Mouse (Mus musculus) hindbrain, embryonic 12.5 days (tissue): ENCODE data around the gene Usp30. TPM values are rescaled to one million over a fixed set of nuclear protein-coding genes. Genes with fewer than 3 reads are reported as not detected.
A peak's percentile ranks its signal among the peaks of the same experiment; 100 is the strongest.

Source experiments
- ATAC-seq: fragments of 200-750 bp; cut with Nextera tagmentation; 2 replicates; pipeline ENCODE4 v1.8.0; 2017; ENCODE audit warnings: moderate TSS enrichment; ENCODE audit not compliant: low FRiP score
- H3K27ac ChIP-seq: fragments of 300-500 bp; sonication (generic); 2 replicates; pipeline ENCODE4 v1.5.1; 2016; ENCODE audit warnings: mild to moderate bottlenecking
- H3K27me3 ChIP-seq: fragments of 300-500 bp; sonication (generic); 2 replicates; pipeline ENCODE4 v1.6.1; 2016; ENCODE audit warnings: mild to moderate bottlenecking
- H3K36me3 ChIP-seq: fragments of 300-500 bp; sonication (generic); 2 replicates; pipeline ENCODE4 v1.6.1; 2016; ENCODE audit warnings: mild to moderate bottlenecking
- H3K4me1 ChIP-seq: fragments of 300-500 bp; sonication (generic); 2 replicates; pipeline ENCODE4 v1.6.1; 2016
- H3K4me2 ChIP-seq: fragments of 300-500 bp; sonication (generic); replicated peaks from 2 replicates; pipeline ENCODE4 v1.6.1; 2016; ENCODE audit warnings: mild to moderate bottlenecking
- H3K4me3 ChIP-seq: fragments of 300-500 bp; sonication (generic); 2 replicates; pipeline ENCODE4 v1.5.1; 2016; ENCODE audit warnings: mild to moderate bottlenecking
- H3K9ac ChIP-seq: fragments of 300-500 bp; sonication (generic); 2 replicates; pipeline ENCODE4 v1.6.1; 2016; ENCODE audit warnings: mild to moderate bottlenecking, moderate library complexity
- H3K9me3 ChIP-seq: fragments of 300-500 bp; sonication (generic); replicated peaks from 2 replicates; pipeline ENCODE4 v1.6.1; 2016; ENCODE audit warnings: mild to moderate bottlenecking
- WGBS: fragments of 180-500 bp; shearing (Covaris S2); methylation state at CpG from one replicate; pipeline ENCODE4 v1.1.7; 2016; 5-methylcytosine and 5-hydroxymethylcytosine counted together
- polyA plus RNA-seq: library from polyadenylated mRNA; unstranded; fragments of >200 nt; fragmentation: Nextera tagmentation; extraction: Ambion mirVana; gene quantifications from 2 replicates; pipeline ENCODE4 v1.2.1, GENCODE M21; 2016

Gene Usp30
- polyA plus RNA-seq = 17.5 and 19.0 TPM in 2 replicates

GRCm38 (mm10) chr5:114065161-114065560 lies at the start of gene Usp30:
Gene Usp30 (plus strand): TSS chr5:114065461.
- H3K27ac ChIP-seq = no peak within 1 kb of the TSS
- no peak within 1 kb of the TSS for H3K9ac ChIP-seq
- no peaks in the 10 kb centered on the region for H3K27me3 ChIP-seq
- H3K4me2 ChIP-seq = no peak within 1 kb of the TSS
- no peak for ATAC-seq
- peaks cover 12% of the 10 kb centered on the region for H3K36me3 ChIP-seq
- no peaks in the 10 kb centered on the region for H3K9me3 ChIP-seq
- H3K4me3 ChIP-seq = no peak within 1 kb of the TSS
- peaks cover 2% of the 10 kb centered on the region; the same call in 1 of the 2 replicates for H3K4me1 ChIP-seq
- WGBS = 93% methylated on average over 6 of the region's 6 CpGs

GRCm38 (mm10) chr5:114024390-114024789 lies 40.9 kb upstream of the Usp30 start:
- peaks cover 5% of the 10 kb centered on the region for H3K4me1 ChIP-seq
- H3K4me3 ChIP-seq = no peak overlapping the region
- no peak overlapping the region for H3K9ac ChIP-seq
- peaks cover 8% of the 10 kb centered on the region; the same call in 1 of the 2 replicates for H3K36me3 ChIP-seq
- H3K4me2 ChIP-seq = no peak overlapping the region; the same call in 1 of the 2 replicates
- 58% methylated on average over 6 of the region's 6 CpGs for WGBS
- ATAC-seq = 0 out of 2 replicates have a peak, but pooled peaks have one; percentile 23
- no peaks in the 10 kb centered on the region for H3K9me3 ChIP-seq
- no peak overlapping the region for H3K27ac ChIP-seq
- 0 out of 2 replicates have a peak, but pooled peaks cover 2% of the 10 kb centered on the region for H3K27me3 ChIP-seq

GRCm38 (mm10) chr5:114024885-114025284 lies 40.4 kb upstream of the Usp30 start:
- Histone ChIP-seq H3K4me2 (peak overlapping the region; percentile 19), H3K27me3 (0 out of 2 replicates have a peak, but pooled peaks cover 2% of the 10 kb centered on the region), H3K36me3 (peaks cover 8% of the 10 kb centered on the region; the same call in 1 of the 2 replicates), H3K4me1 (peaks cover 5% of the 10 kb centered on the region), H3K9ac (no peak overlapping the region), H3K9me3 (no peaks in the 10 kb centered on the region), H3K4me3 (no peak overlapping the region), H3K27ac (no peak overlapping the region)
- peak; percentile 52; the same call in 1 of the 2 replicates for ATAC-seq
- 11% methylated on average over 10 of the region's 10 CpGs for WGBS

DNA sequence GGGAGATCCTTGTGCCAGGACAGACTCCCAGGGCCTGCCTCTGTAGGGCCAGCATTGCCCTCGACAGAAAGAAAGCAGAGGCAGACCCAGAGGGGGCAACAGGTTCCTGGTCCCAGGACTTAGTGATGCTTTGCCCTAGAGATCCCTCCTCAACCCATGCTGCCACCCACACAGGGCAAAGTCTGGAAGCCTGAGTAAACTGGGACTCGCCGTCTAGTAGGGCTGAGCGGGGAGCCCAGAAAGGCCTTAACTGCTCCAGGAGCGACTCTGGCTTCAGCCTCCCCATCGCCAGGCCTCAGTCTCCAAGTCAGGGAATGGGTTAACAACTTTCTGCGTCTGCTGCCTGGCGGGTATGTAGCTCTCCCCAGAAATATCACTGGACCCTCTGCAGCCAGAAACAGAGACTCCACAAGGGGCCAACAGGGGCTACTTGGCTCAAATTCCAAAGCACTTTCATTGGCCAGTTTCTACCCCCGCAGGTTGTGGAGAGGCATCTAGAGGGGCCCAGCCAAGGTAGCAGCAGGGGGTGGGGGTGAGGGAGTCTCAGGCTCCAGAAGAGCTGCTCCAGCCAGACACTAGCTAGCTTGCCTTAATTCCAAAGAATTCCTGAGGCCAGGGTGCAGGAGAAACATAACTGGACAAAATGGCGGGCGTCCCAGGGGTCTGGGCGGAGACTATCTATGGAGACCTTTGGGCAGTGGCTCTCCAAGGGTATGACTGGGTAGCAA lies 37.9 kb upstream of the Usp30 start:
- ATAC-seq = no peak
- H3K4me3 ChIP-seq = no peak overlapping the region
- H3K9me3 ChIP-seq = no peaks in the 10 kb centered on the region
- peaks cover 16% of the 10 kb centered on the region for H3K36me3 ChIP-seq
- 0 out of 2 replicates have a peak, but pooled peaks cover 2% of the 10 kb centered on the region for H3K27me3 ChIP-seq
- peaks cover 5% of the 10 kb centered on the region for H3K4me1 ChIP-seq
- no peak overlapping the region for H3K9ac ChIP-seq
- no peak overlapping the region for H3K4me2 ChIP-seq
- no peak overlapping the region for H3K27ac ChIP-seq
- 86% methylated on average over 12 of the region's 12 CpGs for WGBS

DNA sequence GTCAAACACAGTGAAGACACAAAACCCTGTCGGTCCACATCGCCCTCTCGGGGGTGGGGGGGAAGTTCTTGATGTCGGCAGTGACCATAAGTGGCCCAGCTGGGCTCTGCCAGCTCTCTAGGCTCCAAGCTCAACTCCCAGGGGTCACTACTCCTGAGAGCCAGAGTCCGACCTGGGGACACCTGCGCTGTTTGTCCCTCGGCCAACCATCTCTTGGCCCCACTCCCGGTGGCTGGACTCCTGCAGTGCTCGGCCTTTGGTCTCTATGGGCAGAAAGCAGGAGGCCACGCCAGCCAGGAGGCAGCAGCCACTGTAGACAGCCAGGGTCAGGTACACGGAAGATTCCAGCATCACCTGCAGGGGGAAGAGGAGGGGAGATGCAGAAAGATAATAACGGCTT lies 37.1 kb upstream of the Usp30 start:
- no peak overlapping the region for H3K27ac ChIP-seq
- no peak for ATAC-seq
- no peak overlapping the region for H3K9ac ChIP-seq
- WGBS = 87% methylated on average over 12 of the region's 12 CpGs
- peaks cover 5% of the 10 kb centered on the region for H3K4me1 ChIP-seq
- H3K27me3 ChIP-seq = 0 out of 2 replicates have a peak, but pooled peaks cover 2% of the 10 kb centered on the region
- H3K4me3 ChIP-seq = no peak overlapping the region
- peaks cover 23% of the 10 kb centered on the region for H3K36me3 ChIP-seq
- no peaks in the 10 kb centered on the region for H3K9me3 ChIP-seq
- H3K4me2 ChIP-seq = no peak overlapping the region

DNA sequence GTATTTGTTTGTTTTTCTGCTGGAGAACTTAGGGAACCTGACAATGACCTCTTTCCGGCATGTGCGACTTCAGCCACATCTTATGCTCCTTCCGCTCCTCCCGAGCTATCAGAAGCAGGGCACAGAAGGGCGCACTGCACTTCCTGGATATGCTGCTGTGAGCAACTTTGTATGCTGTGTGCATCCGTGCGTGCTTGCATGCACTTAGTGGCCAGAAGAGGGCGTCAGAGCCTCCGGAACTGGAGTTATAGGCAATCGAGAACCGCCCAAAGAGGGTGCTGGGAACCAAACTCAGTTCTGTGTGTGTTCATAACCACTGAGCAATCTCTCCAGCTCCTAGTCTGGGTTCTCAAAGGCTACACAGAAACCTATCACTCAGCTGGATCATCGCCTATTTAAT lies 34.6 kb upstream of the Usp30 start:
- H3K27ac ChIP-seq = no peak overlapping the region
- H3K27me3 ChIP-seq = no peaks in the 10 kb centered on the region
- ATAC-seq = no peak
- H3K9ac ChIP-seq = no peak overlapping the region
- 91% methylated on average over 12 of the region's 12 CpGs for WGBS
- H3K4me3 ChIP-seq = no peak overlapping the region
- H3K36me3 ChIP-seq = peaks cover 30% of the 10 kb centered on the region
- no peaks in the 10 kb centered on the region for H3K4me1 ChIP-seq
- H3K9me3 ChIP-seq = no peaks in the 10 kb centered on the region
- H3K4me2 ChIP-seq = no peak overlapping the region

DNA sequence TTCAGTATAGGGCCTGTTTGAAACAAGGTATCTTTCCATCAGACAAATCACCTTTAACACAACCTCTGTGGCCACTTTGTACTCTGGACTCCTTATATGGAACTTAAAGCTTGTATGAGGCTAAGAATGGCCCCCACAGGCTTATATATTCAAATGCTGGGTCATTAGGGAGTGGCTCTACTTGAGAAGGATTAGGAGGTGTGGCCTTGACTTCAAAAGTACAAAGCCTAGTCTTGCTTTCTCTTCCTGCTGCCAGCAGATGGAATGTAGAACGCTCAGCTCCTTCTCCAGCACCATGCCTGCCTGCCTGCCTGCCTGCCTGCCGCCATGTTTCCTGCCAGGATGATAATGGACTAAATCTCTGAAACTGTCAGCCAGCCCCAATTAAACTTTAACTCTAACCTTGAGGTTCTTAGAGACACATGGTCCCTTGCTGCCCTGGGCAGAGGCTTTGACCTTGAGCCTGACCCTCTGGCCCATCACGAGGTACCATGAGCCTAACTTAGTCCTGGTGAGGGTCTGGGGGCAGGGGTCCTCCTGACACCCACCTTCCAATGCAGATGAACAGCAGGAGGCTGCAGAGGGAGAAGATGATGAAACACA lies 33.0 kb upstream of the Usp30 start:
- peaks cover 30% of the 10 kb centered on the region for H3K36me3 ChIP-seq

GRCm38 (mm10) chr5:114034393-114034792 lies 30.9 kb upstream of the Usp30 start:
- H3K27ac ChIP-seq = no peak overlapping the region
- no peaks in the 10 kb centered on the region for H3K27me3 ChIP-seq
- no peaks in the 10 kb centered on the region for H3K9me3 ChIP-seq
- no peak overlapping the region for H3K4me3 ChIP-seq
- no peaks in the 10 kb centered on the region for H3K4me1 ChIP-seq
- no peak for ATAC-seq
- H3K36me3 ChIP-seq = peaks cover 26% of the 10 kb centered on the region
- 81% methylated on average over 7 of the region's 7 CpGs for WGBS
- no peak overlapping the region for H3K9ac ChIP-seq
- no peak overlapping the region for H3K4me2 ChIP-seq

More for the DNA sequence above, 33.0 kb upstream of the Usp30 start:
- H3K27ac ChIP-seq = no peak overlapping the region
- H3K4me2 ChIP-seq = no peak overlapping the region
- no peaks in the 10 kb centered on the region for H3K9me3 ChIP-seq
- H3K4me1 ChIP-seq = no peaks in the 10 kb centered on the region
- WGBS = 82% methylated on average over 3 of the region's 3 CpGs
- H3K9ac ChIP-seq = no peak overlapping the region
- no peaks in the 10 kb centered on the region for H3K27me3 ChIP-seq
- H3K4me3 ChIP-seq = no peak overlapping the region
- ATAC-seq = no peak

DNA sequence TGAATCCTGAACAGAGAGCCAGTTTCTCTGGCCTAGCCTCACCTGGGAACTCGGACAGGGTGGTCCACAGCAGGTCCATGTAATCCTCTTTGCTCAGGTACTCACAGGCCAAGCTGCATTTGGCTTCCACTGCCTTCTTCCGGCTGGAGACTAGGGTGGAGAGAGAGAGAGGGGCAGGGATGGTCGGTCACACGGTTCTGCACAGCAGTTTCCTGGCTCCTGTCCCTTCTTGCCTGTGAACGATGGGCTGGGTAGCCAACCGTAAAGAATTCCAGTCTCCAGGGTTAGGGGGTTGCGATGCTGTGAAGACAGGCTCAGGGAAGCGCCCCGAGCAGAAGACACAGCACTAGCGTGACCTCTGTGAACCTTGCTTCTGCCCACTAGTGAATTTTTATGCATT lies 30.1 kb upstream of the Usp30 start:
- no peaks in the 10 kb centered on the region for H3K4me1 ChIP-seq
- H3K4me2 ChIP-seq = no peak overlapping the region
- H3K27me3 ChIP-seq = no peaks in the 10 kb centered on the region
- WGBS = 46% methylated on average over 10 of the region's 10 CpGs
- no peak overlapping the region for H3K4me3 ChIP-seq
- peaks cover 26% of the 10 kb centered on the region for H3K36me3 ChIP-seq
- no peak for ATAC-seq
- no peak overlapping the region for H3K9ac ChIP-seq
- no peak overlapping the region for H3K27ac ChIP-seq
- H3K9me3 ChIP-seq = no peaks in the 10 kb centered on the region

GRCm38 (mm10) chr5:114040508-114040907 lies 24.8 kb upstream of the Usp30 start:
- Histone ChIP-seq H3K9me3 (no peaks in the 10 kb centered on the region), H3K4me3 (no peak overlapping the region), H3K4me2 (no peak overlapping the region), H3K27ac (no peak overlapping the region), H3K4me1 (0 out of 2 replicates have a peak, but pooled peaks cover 7% of the 10 kb centered on the region), H3K27me3 (peaks cover 4% of the 10 kb centered on the region; the same call in 1 of the 2 replicates), H3K36me3 (peaks cover 25% of the 10 kb centered on the region; the same call in 1 of the 2 replicates), H3K9ac (no peak overlapping the region)
- ATAC-seq = no peak
- WGBS = 30% methylated on average over 7 of the region's 8 CpGs

DNA sequence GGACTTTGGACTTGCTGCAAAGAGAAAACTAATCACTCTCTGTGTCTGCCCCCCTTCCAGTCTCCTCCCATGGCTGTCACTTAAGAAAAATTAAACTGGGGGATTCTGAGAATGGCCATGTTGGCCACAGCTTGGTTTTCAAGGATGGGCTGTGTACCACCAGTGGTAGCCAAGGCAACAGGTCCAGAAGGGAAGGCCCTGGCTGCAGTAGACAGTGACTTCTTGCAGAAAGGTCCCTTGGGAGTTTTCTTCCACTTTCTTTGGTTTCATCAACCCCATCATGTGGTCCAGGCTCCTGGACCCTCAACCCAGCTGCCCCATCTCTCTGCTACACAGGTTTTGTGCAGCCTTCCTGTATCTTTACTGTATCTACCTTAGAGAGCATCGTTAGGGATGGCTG lies 24.4 kb upstream of the Usp30 start:
- H3K36me3 ChIP-seq = peaks cover 25% of the 10 kb centered on the region; the same call in 1 of the 2 replicates
- no peak overlapping the region for H3K9ac ChIP-seq
- H3K27me3 ChIP-seq = peaks cover 4% of the 10 kb centered on the region; the same call in 1 of the 2 replicates
- H3K4me2 ChIP-seq = no peak overlapping the region
- WGBS = 68% methylated on average over 1 of the region's 1 CpGs
- 0 out of 2 replicates have a peak, but pooled peaks cover 7% of the 10 kb centered on the region for H3K4me1 ChIP-seq
- ATAC-seq = no peak
- H3K9me3 ChIP-seq = no peaks in the 10 kb centered on the region
- no peak overlapping the region for H3K4me3 ChIP-seq
- H3K27ac ChIP-seq = no peak overlapping the region

GRCm38 (mm10) chr5:114041327-114041930 lies 23.8 kb upstream of the Usp30 start:
- H3K4me3 ChIP-seq = no peak overlapping the region
- ATAC-seq = no peak
- no peak overlapping the region for H3K9ac ChIP-seq
- H3K36me3 ChIP-seq = peaks cover 25% of the 10 kb centered on the region; the same call in 1 of the 2 replicates
- peaks cover 4% of the 10 kb centered on the region; the same call in 1 of the 2 replicates for H3K27me3 ChIP-seq
- 0 out of 2 replicates have a peak overlapping the region, but pooled peaks have one; percentile 17 for H3K4me2 ChIP-seq
- 22% methylated on average over 15 of the region's 15 CpGs for WGBS
- H3K9me3 ChIP-seq = no peaks in the 10 kb centered on the region
- 0 out of 2 replicates have a peak, but pooled peaks cover 7% of the 10 kb centered on the region for H3K4me1 ChIP-seq
- H3K27ac ChIP-seq = no peak overlapping the region
